Mouse (Mus musculus) E14TG2a.4 (cell line): Measurements from ENCODE around the gene Mthfsd.

Source experiments
- CTCF ChIP-seq: conservative IDR thresholded peaks from 2 replicates; pipeline ENCODE4 v1.5.1; 2014; ENCODE audit warnings: low read length
- NANOG ChIP-seq: IDR thresholded peaks from 2 replicates; pipeline ENCODE4 v1.6.1; 2014; ENCODE audit warnings: borderline replicate concordance, low read length, mixed read lengths

- TF ChIP-seq CTCF = no peak
- no peak for TF ChIP-seq NANOG
Observed at GRCm38 (mm10) chr8:121075936-121076335, 32.3 kb downstream of the Mthfsd start.
